Mouse (Mus musculus): ENCODE data around the gene Tmem95. TPM values are rescaled to one million over a fixed set of nuclear protein-coding genes. Genes with fewer than 3 reads are reported as not detected.

Gene Tmem95
- polyA plus RNA-seq, 1 experiment from 2014 or later: not detected

GRCm38 (mm10) chr11:69838714-69839104 lies 39.1 kb downstream of the Tmem95 start:
- WGBS: 2% methylated on average over 7 of the region's 7 CpGs
- H3K27ac ChIP-seq: peak overlapping the region; percentile 89
- no peaks in the 10 kb centered on the region for H3K9me3 ChIP-seq
- peak overlapping the region; percentile 72 for H3K4me3 ChIP-seq (replicated peaks)
- H3K36me3 ChIP-seq: peaks cover 2% of the 10 kb centered on the region; the same call in 1 of the 2 replicates
- ATAC-seq (ENCODE audit: insufficient number of reproducible peaks, insufficient read depth, low FRiP score, low TSS enrichment, low read depth): no peak
- H3K4me2 ChIP-seq: peak overlapping the region; percentile 95
- H3K4me1 ChIP-seq (replicated peaks): peaks cover 43% of the 10 kb centered on the region
- peak overlapping the region; percentile 64 for H3K9ac ChIP-seq (replicated peaks)
- peaks cover 28% of the 10 kb centered on the region for H3K27me3 ChIP-seq

- peak within 1 kb of the TSS; percentile 95 for H3K4me2 ChIP-seq
Measured at GRCm38 (mm10) chr11:69837952-69838713, 39.7 kb downstream of the Tmem95 start, which contains the start of gene Tmem256. Gene Tmem256, plus strand, starts transcription at chr11:69838514.

GRCm38 (mm10) chr11:69837604-69837951 lies 40.2 kb downstream of the Tmem95 start, which contains the start of gene Nlgn2:
Gene Nlgn2, minus strand, starts transcription at chr11:69837784.
- Histone ChIP-seq H3K9me3 (no peaks in the 10 kb centered on the region), H3K4me2 (peak within 1 kb of the TSS; percentile 95), H3K9ac (replicated peaks) (peak within 1 kb of the TSS; percentile 81), H3K27me3 (peaks cover 38% of the 10 kb centered on the region), H3K36me3 (peaks cover 12% of the 10 kb centered on the region), H3K27ac (peak within 1 kb of the TSS; percentile 89), H3K4me1 (replicated peaks) (peaks cover 46% of the 10 kb centered on the region), H3K4me3 (replicated peaks) (peak within 1 kb of the TSS; percentile 72)
- under 1% methylated on average over 30 of the region's 32 CpGs for WGBS
- no peak; the same call in 1 of the 2 replicates for ATAC-seq (ENCODE audit: insufficient number of reproducible peaks, insufficient read depth, low FRiP score, low TSS enrichment, low read depth)

More at GRCm38 (mm10) chr11:69837952-69838713, 39.7 kb downstream of the Tmem95 start, which contains the start of gene Tmem256:
- WGBS: under 1% methylated on average over 34 of the region's 34 CpGs
- no peaks in the 10 kb centered on the region for H3K9me3 ChIP-seq
- H3K27me3 ChIP-seq: peaks cover 34% of the 10 kb centered on the region
- peak within 1 kb of the TSS; percentile 72 for H3K4me3 ChIP-seq (replicated peaks)
- ATAC-seq (ENCODE audit: insufficient number of reproducible peaks, insufficient read depth, low FRiP score, low TSS enrichment, low read depth): peak; percentile 91
- peaks cover 46% of the 10 kb centered on the region for H3K4me1 ChIP-seq (replicated peaks)
- peak within 1 kb of the TSS; percentile 81 for H3K9ac ChIP-seq (replicated peaks)
- peak within 1 kb of the TSS; percentile 89 for H3K27ac ChIP-seq
- peaks cover 7% of the 10 kb centered on the region for H3K36me3 ChIP-seq

GRCm38 (mm10) chr11:69836703-69837576 lies 40.9 kb downstream of the Tmem95 start:
- Histone ChIP-seq H3K4me3 (replicated peaks) (peak overlapping the region; percentile 72), H3K9me3 (no peaks in the 10 kb centered on the region), H3K4me2 (peak overlapping the region; percentile 95), H3K36me3 (peaks cover 19% of the 10 kb centered on the region), H3K27ac (peak overlapping the region; percentile 89), H3K4me1 (replicated peaks) (peaks cover 46% of the 10 kb centered on the region), H3K27me3 (peaks cover 41% of the 10 kb centered on the region), H3K9ac (replicated peaks) (peak overlapping the region; percentile 81)
- ATAC-seq (ENCODE audit: insufficient number of reproducible peaks, insufficient read depth, low FRiP score, low TSS enrichment, low read depth): no peak
- WGBS: under 1% methylated on average over 40 of the region's 52 CpGs

GRCm38 (mm10) chr11:69835966-69836335 lies 41.9 kb downstream of the Tmem95 start:
- Histone ChIP-seq H3K4me2 (peak overlapping the region; percentile 95), H3K27me3 (peaks cover 41% of the 10 kb centered on the region), H3K36me3 (peaks cover 28% of the 10 kb centered on the region), H3K27ac (peak overlapping the region; percentile 89; the same call in 1 of the 2 replicates), H3K9ac (replicated peaks) (peak overlapping the region; percentile 81; the same call in 1 of the 2 replicates), H3K4me3 (replicated peaks) (peak overlapping the region; percentile 72), H3K4me1 (replicated peaks) (peaks cover 46% of the 10 kb centered on the region), H3K9me3 (no peaks in the 10 kb centered on the region)
- ATAC-seq (ENCODE audit: insufficient number of reproducible peaks, insufficient read depth, low FRiP score, low TSS enrichment, low read depth): no peak
- WGBS: 0% methylated on average over 4 of the region's 4 CpGs

- WGBS: 6% methylated on average over 9 of the region's 9 CpGs
Measured at GRCm38 (mm10) chr11:69835326-69835965, 42.4 kb downstream of the Tmem95 start.

GRCm38 (mm10) chr11:69834001-69834549 lies 43.7 kb downstream of the Tmem95 start:
- H3K4me1 ChIP-seq (replicated peaks): peaks cover 45% of the 10 kb centered on the region
- H3K4me3 ChIP-seq (replicated peaks): peak overlapping the region; percentile 72
- peaks cover 41% of the 10 kb centered on the region for H3K27me3 ChIP-seq
- 9% methylated on average over 42 of the region's 48 CpGs for WGBS
- H3K4me2 ChIP-seq: peak overlapping the region; percentile 95
- H3K27ac ChIP-seq: 0 out of 2 replicates have a peak overlapping the region, but pooled peaks have one; percentile 4
- H3K9me3 ChIP-seq: no peaks in the 10 kb centered on the region
- H3K9ac ChIP-seq (replicated peaks): peak overlapping the region; percentile 77
- peaks cover 39% of the 10 kb centered on the region for H3K36me3 ChIP-seq
- no peak for ATAC-seq (ENCODE audit: insufficient number of reproducible peaks, insufficient read depth, low FRiP score, low TSS enrichment, low read depth)

More at GRCm38 (mm10) chr11:69835326-69835965, 42.4 kb downstream of the Tmem95 start:
- Histone ChIP-seq H3K27ac (no peak overlapping the region), H3K9ac (replicated peaks) (peak overlapping the region; percentile 1; the same call in 1 of the 2 replicates), H3K4me1 (replicated peaks) (peaks cover 46% of the 10 kb centered on the region), H3K36me3 (peaks cover 32% of the 10 kb centered on the region), H3K9me3 (no peaks in the 10 kb centered on the region), H3K4me3 (replicated peaks) (peak overlapping the region; percentile 72), H3K4me2 (peak overlapping the region; percentile 95), H3K27me3 (peaks cover 41% of the 10 kb centered on the region)
- no peak for ATAC-seq (ENCODE audit: insufficient number of reproducible peaks, insufficient read depth, low FRiP score, low TSS enrichment, low read depth)

- ATAC-seq (ENCODE audit: insufficient number of reproducible peaks, insufficient read depth, low FRiP score, low TSS enrichment, low read depth): no peak
- H3K27me3 ChIP-seq: peaks cover 41% of the 10 kb centered on the region
Measured at GRCm38 (mm10) chr11:69833554-69833953, 44.3 kb downstream of the Tmem95 start.

GRCm38 (mm10) chr11:69828832-69829231 lies 49.0 kb downstream of the Tmem95 start:
- WGBS: 63% methylated on average over 5 of the region's 5 CpGs
- Histone ChIP-seq H3K9ac (replicated peaks) (no peak overlapping the region), H3K4me3 (replicated peaks) (no peak overlapping the region), H3K27ac (no peak overlapping the region), H3K9me3 (no peaks in the 10 kb centered on the region), H3K4me2 (no peak overlapping the region), H3K4me1 (replicated peaks) (peaks cover 12% of the 10 kb centered on the region), H3K27me3 (peaks cover 15% of the 10 kb centered on the region), H3K36me3 (peaks cover 83% of the 10 kb centered on the region)
- no peak for ATAC-seq (ENCODE audit: insufficient number of reproducible peaks, insufficient read depth, low FRiP score, low TSS enrichment, low read depth)

More at GRCm38 (mm10) chr11:69833554-69833953, 44.3 kb downstream of the Tmem95 start:
- H3K36me3 ChIP-seq: peaks cover 40% of the 10 kb centered on the region
- H3K9me3 ChIP-seq: no peaks in the 10 kb centered on the region
- H3K4me3 ChIP-seq (replicated peaks): peak overlapping the region; percentile 72
- peak overlapping the region; percentile 77 for H3K9ac ChIP-seq (replicated peaks)
- 61% methylated on average over 8 of the region's 8 CpGs for WGBS
- H3K4me2 ChIP-seq: peak overlapping the region; percentile 95
- no peak overlapping the region for H3K27ac ChIP-seq
- H3K4me1 ChIP-seq (replicated peaks): peaks cover 44% of the 10 kb centered on the region
